Mouse (Mus musculus) neural tube, embryonic 15.5 days (tissue): ENCODE data around the gene Ing2. TPM values are rescaled to one million over a fixed set of nuclear protein-coding genes. Genes with fewer than 3 reads are reported as not detected.

Experiments
- ATAC-seq: fragments of 200-750 bp; cut with Nextera tagmentation; 2 replicates; pipeline ENCODE4 v1.8.0; 2017; ENCODE audit warnings: mild to moderate bottlenecking, moderate TSS enrichment, moderate library complexity; ENCODE audit not compliant: low FRiP score
- H3K27ac ChIP-seq: fragments of 300-500 bp; sonication (generic); replicated peaks from 2 replicates; pipeline ENCODE4 v1.5.1; 2015; ENCODE audit warnings: mild to moderate bottlenecking, inconsistent platforms
- H3K27me3 ChIP-seq: fragments of 300-500 bp; sonication (generic); replicated peaks from 2 replicates; pipeline ENCODE4 v1.6.1; 2015; ENCODE audit warnings: inconsistent platforms
- H3K36me3 ChIP-seq: fragments of 300-500 bp; sonication (generic); 2 replicates; pipeline ENCODE4 v1.6.1; 2015; ENCODE audit warnings: inconsistent platforms
- H3K4me1 ChIP-seq: fragments of 300-500 bp; sonication (generic); 2 replicates; pipeline ENCODE4 v1.6.1; 2015; ENCODE audit warnings: inconsistent platforms
- H3K4me2 ChIP-seq: fragments of 300-500 bp; sonication (generic); 2 replicates; pipeline ENCODE4 v1.6.1; 2015; ENCODE audit warnings: inconsistent platforms, mild to moderate bottlenecking, moderate library complexity
- H3K4me3 ChIP-seq: fragments of 300-500 bp; sonication (generic); replicated peaks from 2 replicates; pipeline ENCODE4 v1.5.1; 2015; ENCODE audit warnings: mild to moderate bottlenecking, inconsistent platforms
- H3K9ac ChIP-seq: fragments of 300-500 bp; sonication (generic); replicated peaks from 2 replicates; pipeline ENCODE4 v1.6.1; 2015; ENCODE audit warnings: mild to moderate bottlenecking, inconsistent platforms
- H3K9me3 ChIP-seq: fragments of 300-500 bp; sonication (generic); replicated peaks from 2 replicates; pipeline ENCODE4 v1.6.1; 2016; ENCODE audit warnings: inconsistent platforms
- WGBS: fragments of 180-500 bp; shearing (Covaris S2); methylation state at CpG from one replicate; pipeline ENCODE4 v1.1.7; 2015; ENCODE audit warnings: mixed read lengths; 5-methylcytosine and 5-hydroxymethylcytosine counted together
- polyA plus RNA-seq: library from polyadenylated mRNA; unstranded; fragments of >200 nt; fragmentation: Nextera tagmentation; extraction: Ambion mirVana; gene quantifications from 2 replicates; pipeline ENCODE4 v1.2.1, GENCODE M21; 2015

The Ing2 gene
- polyA plus RNA-seq: 5.8 and 7.4 TPM in 2 replicates

DNA sequence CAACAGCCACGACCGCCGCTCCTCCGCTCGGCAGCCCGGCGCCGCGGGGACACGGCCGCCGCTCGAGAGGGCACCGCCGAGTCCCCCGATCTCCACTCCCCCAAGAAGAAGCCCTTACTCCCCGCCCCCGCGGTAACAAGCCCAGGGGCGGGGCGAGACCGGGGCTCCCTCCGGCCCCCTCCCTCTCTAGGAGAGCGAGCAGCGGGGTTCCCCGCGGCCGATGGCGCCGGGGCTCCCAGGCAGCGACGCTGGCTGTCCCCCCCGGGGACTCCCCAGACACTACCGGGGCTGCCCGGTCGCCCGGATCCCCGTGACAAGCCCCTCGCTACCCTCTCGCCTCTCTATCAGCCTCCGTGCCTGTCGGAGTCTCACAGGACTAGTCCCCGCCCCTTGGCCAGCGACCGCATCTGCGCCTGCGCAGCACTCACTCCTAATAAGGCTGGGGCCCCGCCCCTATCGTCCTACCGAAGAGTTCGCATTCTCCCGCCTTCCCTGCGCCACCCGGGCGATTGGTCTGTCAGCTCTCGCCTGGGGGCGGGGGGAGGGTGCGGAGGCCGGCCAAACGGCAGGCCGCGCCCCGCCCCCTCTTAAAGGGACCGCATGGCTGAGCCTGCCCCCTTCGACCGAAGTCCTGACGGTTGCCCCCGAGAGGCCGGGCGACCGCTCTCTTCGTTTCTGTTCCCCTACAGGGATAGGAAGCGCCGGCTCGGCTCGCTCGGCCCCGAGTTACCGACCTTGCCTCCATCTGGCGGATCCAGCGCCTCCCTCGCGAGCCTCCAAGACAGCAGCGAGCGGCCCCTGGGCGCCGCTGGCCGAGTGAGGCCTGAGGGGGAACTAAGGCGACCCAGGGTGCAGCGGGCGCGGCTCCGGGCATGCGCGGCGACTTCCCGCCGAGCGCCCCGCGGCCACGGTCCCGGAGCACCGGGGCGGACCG lies at the start of gene Ing2:
TSS of gene Ing2 (minus strand) at position 780 of the 934 bp plus-strand sequence.
- under 1% methylated on average over 97 of the region's 106 CpGs for WGBS
- Histone ChIP-seq H3K27me3 (no peaks in the 10 kb centered on the region), H3K9ac (peak within 1 kb of the TSS; percentile 81), H3K4me3 (peak within 1 kb of the TSS; percentile 100), H3K4me1 (peaks cover 10% of the 10 kb centered on the region), H3K36me3 (no peaks in the 10 kb centered on the region), H3K27ac (peak within 1 kb of the TSS; percentile 94), H3K4me2 (peak within 1 kb of the TSS; percentile 71), H3K9me3 (no peaks in the 10 kb centered on the region)
- ATAC-seq: peak; percentile 93

DNA sequence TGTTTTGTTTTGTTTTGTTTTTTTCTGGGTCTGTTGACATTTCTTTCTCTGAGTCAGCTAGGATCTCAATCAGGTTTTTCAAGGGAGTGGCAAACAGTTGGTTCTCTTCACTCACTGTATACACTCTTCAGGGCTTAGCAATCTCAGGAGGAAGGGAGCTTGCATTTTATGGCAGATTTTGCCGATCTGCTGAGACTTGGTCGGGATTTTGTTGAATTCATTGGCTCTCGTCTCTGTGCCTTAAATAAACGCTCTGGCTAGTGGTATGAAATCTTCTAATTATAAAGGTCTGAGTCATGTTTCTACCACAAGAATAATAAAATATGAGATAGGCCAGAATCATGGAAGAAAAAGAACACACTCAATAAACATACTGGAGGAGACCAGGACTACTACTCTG lies 46.3 kb upstream of the Ing2 start:
- WGBS: 73% methylated on average over 4 of the region's 4 CpGs
- Histone ChIP-seq H3K9me3 (no peaks in the 10 kb centered on the region), H3K36me3 (no peaks in the 10 kb centered on the region), H3K4me2 (no peak overlapping the region), H3K9ac (no peak overlapping the region), H3K4me3 (no peak overlapping the region), H3K27ac (no peak overlapping the region), H3K27me3 (no peaks in the 10 kb centered on the region), H3K4me1 (no peaks in the 10 kb centered on the region)
- no peak for ATAC-seq

DNA sequence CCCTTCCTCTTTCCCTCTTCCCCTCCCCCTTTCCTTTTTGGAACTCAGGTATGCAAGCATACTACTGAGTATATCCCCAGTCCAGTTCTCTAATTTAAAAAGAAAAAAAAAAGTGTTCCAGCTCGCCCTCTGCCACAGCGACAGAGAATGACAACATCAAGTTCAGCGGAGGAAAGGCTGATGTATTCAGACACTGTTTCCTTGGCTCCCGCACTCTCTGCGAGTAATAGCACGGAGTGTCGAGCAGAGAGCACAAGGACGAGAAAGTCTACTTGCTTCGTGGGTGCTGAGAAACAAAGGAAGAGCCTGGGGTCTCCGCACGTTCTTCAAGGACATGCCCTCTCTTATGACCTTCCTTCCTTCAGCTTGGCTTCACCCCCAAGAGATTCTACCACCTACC lies 43.3 kb upstream of the Ing2 start:
- H3K27me3 ChIP-seq: no peaks in the 10 kb centered on the region
- H3K4me3 ChIP-seq: no peak overlapping the region
- peaks cover 4% of the 10 kb centered on the region; the same call in 1 of the 2 replicates for H3K4me1 ChIP-seq
- H3K27ac ChIP-seq: no peak overlapping the region
- H3K36me3 ChIP-seq: no peaks in the 10 kb centered on the region
- H3K9ac ChIP-seq: no peak overlapping the region
- no peak for ATAC-seq
- H3K9me3 ChIP-seq: no peaks in the 10 kb centered on the region
- peak overlapping the region; percentile 23 for H3K4me2 ChIP-seq
- WGBS: 17% methylated on average over 11 of the region's 11 CpGs

DNA sequence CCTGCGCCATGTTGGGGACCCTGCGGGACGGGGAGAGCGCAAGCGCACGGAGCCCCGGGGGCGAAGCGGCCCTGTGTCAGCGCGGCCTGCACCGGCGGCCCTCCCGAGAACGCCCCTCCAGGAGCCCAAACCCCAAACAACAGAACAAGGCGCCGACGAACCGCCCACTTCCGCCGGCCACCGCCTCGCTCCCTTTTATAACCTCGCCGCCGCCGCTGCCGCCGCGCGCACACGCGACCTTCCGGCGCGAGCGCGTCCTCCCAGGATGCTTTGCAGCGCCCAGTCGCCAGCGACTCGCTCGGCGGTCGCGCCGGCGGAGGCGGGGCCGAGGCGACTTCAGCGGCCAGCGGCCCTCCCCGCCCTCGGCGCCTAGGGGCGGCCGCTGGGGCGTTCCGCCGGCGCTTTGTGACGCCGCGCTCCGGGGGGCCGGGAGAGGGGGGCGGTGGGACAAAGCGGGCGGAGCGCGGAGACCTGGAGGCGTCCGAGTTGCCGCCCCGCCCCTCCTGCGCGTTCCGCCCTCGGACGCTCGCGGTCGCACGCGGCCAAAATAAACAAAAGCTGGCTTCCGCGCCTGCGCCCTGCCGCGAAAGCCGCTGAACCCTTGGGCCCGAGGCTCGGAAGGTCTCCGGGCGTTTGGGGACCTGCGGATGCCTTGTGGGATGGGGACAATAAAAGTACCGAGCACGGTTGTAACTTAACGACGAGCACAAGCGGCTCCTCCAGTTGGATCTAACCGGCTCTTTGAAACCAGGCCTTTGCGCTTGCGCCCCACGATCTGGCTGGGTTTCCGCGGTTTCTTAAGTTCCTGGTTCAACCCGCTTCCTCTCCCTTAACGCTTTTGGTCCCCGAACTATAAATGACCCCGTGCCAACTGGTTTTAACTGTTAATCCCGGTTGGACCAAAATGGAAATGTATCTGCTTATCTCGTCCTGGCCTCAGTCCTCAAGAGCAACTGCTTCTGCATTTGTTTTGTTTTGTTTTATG lies 38.7 kb upstream of the Ing2 start, which contains the start of gene Cdkn2aip:
TSS of gene Cdkn2aip (minus strand) at position 172 of the 985 bp plus-strand sequence.
- no peaks in the 10 kb centered on the region for H3K27me3 ChIP-seq
- under 1% methylated on average over 102 of the region's 114 CpGs for WGBS

DNA sequence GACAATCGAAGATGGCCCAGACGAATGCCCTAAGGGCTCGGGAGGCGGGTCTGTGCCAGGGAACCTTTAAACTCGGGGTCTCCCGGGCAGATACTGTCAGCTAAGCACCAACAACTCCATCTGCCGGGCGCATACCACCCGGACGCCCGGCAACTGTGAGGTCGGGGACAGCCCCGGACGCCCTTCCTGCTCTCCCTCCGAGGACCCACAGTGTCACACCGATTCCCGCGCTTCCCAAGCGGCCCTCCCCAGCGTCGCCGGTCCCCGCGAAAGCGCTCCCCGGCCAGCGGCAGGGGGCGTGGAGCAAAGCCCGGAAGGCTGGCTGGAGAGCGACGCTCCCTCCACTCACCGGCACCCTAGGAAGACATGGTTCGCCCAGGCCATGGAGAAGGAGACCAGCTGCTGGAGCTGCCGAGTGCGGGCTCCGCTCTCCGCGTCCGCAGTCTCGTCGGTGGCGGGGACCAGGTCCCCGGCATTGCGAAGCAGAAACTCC lies 37.9 kb upstream of the Ing2 start:
- peaks cover 31% of the 10 kb centered on the region for H3K4me1 ChIP-seq
- peaks cover 23% of the 10 kb centered on the region for H3K36me3 ChIP-seq
- peak overlapping the region; percentile 97 for H3K27ac ChIP-seq
- H3K27me3 ChIP-seq: no peaks in the 10 kb centered on the region
- peak overlapping the region; percentile 89 for H3K4me3 ChIP-seq
- 0% methylated on average over 38 of the region's 44 CpGs for WGBS
- peak overlapping the region; percentile 78 for H3K4me2 ChIP-seq
- peak overlapping the region; percentile 83 for H3K9ac ChIP-seq
- peak; percentile 49 for ATAC-seq
- no peaks in the 10 kb centered on the region for H3K9me3 ChIP-seq

More for the DNA sequence above, 38.7 kb upstream of the Ing2 start, which contains the start of gene Cdkn2aip:
- Histone ChIP-seq H3K4me2 (peak within 1 kb of the TSS; percentile 78), H3K27ac (peak within 1 kb of the TSS; percentile 97), H3K4me1 (peaks cover 26% of the 10 kb centered on the region), H3K4me3 (peak within 1 kb of the TSS; percentile 89), H3K9ac (peak within 1 kb of the TSS; percentile 83), H3K36me3 (peaks cover 16% of the 10 kb centered on the region), H3K9me3 (no peaks in the 10 kb centered on the region)
- ATAC-seq: peak; percentile 94

DNA sequence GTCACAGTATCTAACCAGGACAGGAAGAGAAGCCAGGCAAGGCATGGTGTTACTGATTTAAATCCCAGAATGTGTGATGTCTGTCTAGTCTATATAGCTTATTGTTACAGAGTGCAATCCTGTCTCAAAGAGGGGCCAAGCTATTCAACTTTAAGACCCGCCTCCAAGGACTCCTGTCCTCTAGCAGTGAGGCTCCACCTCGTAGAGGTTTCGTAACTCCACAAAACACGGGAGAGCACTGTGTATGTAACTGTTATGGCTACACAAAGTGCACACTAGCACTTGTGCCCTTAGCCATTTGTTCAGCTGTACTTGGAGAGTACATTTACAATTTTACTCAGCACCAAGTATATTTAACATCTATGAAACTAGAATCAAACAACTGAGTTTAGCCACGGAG lies 32.8 kb upstream of the Ing2 start:
- no peak overlapping the region for H3K4me3 ChIP-seq
- ATAC-seq: no peak
- WGBS: 81% methylated on average over 5 of the region's 5 CpGs

DNA sequence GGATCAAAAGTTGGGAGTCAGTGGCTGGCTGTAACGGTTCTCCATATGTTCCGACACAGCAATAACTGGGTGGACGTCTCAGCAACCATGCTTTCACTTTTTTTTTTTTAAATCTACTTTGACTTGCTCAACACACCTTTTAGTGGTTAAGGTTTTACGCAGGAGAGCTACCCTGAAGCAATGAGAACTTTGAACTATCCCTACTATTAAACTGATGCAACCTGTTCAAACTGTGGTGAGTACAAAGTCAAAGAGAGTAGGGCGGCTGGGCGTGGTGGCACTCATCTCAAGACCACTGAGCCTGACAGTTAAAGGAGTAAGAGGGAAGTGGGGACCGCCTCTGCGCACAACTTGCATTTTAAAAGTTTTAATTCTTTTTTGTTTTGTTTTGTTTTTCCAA lies 31.4 kb upstream of the Ing2 start:
- H3K36me3 ChIP-seq: peaks cover 35% of the 10 kb centered on the region
- no peak overlapping the region for H3K27ac ChIP-seq
- ATAC-seq: no peak
- H3K9me3 ChIP-seq: no peaks in the 10 kb centered on the region
- no peak overlapping the region for H3K9ac ChIP-seq
- no peak overlapping the region for H3K4me2 ChIP-seq
- no peak overlapping the region for H3K4me3 ChIP-seq
- H3K27me3 ChIP-seq: no peaks in the 10 kb centered on the region
- 97% methylated on average over 8 of the region's 8 CpGs for WGBS
- H3K4me1 ChIP-seq: peaks cover 16% of the 10 kb centered on the region

More for the DNA sequence above, 32.8 kb upstream of the Ing2 start:
- peaks cover 39% of the 10 kb centered on the region for H3K36me3 ChIP-seq
- H3K4me1 ChIP-seq: peaks cover 27% of the 10 kb centered on the region
- no peak overlapping the region for H3K27ac ChIP-seq
- H3K4me2 ChIP-seq: no peak overlapping the region
- no peak overlapping the region for H3K9ac ChIP-seq
- H3K27me3 ChIP-seq: no peaks in the 10 kb centered on the region
- H3K9me3 ChIP-seq: no peaks in the 10 kb centered on the region

DNA sequence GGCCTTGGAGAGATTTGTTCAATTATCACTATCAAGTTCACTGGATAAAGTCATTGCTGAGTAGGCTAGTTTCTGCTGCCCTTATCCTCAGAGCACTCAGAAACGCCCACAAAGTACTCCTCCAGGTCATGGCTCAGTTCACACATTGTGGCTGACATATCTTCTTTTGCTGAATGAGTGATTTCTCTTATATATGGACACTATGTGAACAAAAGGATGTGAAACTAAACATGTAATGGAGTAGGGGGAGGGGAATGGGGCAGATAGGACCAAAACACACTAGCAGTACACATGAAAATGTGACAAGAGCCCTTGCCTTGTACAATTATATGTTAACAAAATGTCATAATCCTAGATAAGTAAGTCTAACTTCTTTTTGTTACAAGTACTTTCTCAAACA lies 27.0 kb upstream of the Ing2 start:
- Histone ChIP-seq H3K4me3 (no peak overlapping the region), H3K27me3 (no peaks in the 10 kb centered on the region), H3K27ac (no peak overlapping the region), H3K9me3 (no peaks in the 10 kb centered on the region), H3K36me3 (peaks cover 11% of the 10 kb centered on the region; the same call in 1 of the 2 replicates), H3K9ac (no peak overlapping the region), H3K4me1 (no peaks in the 10 kb centered on the region), H3K4me2 (no peak overlapping the region)
- no peak for ATAC-seq
- 55% methylated on average over 1 of the region's 1 CpGs for WGBS

DNA sequence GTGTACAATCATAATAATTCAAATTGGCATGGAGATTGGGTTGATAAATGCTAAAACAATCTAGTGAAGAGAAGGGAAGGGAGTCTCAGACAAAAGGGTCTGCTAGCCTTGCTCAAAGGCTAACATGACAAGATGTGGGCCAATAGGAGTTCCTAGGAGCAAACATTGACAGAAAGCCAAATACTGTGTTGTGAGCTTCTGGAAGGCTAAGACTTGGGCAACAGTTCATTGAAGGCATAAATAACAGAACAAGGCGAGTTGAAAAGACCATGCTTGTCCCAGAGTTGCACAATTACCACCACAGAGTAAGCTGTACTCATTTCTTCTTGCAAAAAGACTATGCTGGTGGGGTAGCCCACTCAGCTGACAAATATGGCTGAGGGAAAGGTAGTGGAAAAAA lies 22.3 kb upstream of the Ing2 start:
- Histone ChIP-seq H3K4me1 (no peaks in the 10 kb centered on the region), H3K4me2 (no peak overlapping the region), H3K27ac (no peak overlapping the region), H3K4me3 (no peak overlapping the region), H3K9me3 (no peaks in the 10 kb centered on the region), H3K27me3 (no peaks in the 10 kb centered on the region), H3K9ac (no peak overlapping the region), H3K36me3 (no peaks in the 10 kb centered on the region)
- ATAC-seq: no peak
- 69% methylated on average over 1 of the region's 1 CpGs for WGBS

DNA sequence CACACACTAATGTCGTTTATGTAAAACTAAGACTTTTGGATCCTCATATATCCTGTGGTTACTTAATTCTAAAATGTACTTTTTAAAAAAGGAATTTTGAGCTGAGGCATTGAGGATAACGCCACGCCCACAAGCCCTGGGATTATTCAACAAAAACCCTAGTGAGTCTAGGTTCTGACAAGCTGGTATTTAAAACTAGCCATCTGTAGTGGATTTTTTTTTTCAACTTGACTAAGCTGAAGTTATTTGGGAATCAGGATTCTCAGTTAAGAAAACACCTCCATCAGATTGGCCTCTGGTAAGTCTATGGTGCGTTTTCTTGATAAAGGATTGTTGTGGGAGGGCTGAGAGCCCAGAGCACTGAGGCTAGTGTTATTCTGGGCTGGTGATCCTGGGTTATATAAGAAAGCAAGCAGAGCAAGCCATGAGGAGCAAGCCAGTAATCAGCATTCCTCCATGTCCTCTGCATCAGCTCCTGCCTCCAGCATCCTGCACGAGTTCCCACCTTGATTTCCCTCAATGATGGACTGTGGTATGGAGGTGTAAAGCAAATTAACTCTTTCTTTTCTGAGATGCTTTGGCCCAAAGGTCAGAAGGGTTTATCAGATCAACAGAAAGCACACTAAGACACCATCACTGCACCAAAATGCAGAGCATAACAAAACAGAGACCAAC lies 20.2 kb upstream of the Ing2 start:
- no peak for ATAC-seq

DNA sequence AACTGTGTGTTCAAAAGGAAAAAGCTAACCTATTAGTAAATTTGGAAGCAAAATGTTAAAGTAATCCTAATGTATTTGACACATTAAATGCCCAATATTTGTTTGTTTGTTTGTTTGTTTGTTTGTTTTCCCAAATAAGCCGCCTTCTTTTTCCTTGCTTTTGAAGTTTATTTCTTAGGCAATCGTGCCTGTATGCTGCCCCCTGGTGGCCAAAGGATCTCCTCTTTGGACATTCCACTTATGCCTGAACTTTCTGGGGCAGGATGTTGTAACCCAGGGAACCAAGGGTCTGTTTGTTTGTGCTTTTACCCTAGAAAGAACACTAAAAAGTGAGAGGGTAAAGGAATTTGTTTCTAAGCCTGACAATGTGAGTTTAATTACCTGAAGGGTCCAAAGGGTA lies 17.8 kb upstream of the Ing2 start:
- WGBS: 11% methylated on average over 2 of the region's 2 CpGs
- no peak for ATAC-seq

More for the DNA sequence above, 20.2 kb upstream of the Ing2 start:
- no peaks in the 10 kb centered on the region for H3K36me3 ChIP-seq
- no peak overlapping the region for H3K27ac ChIP-seq
- 87% methylated on average over 5 of the region's 5 CpGs for WGBS
- H3K9ac ChIP-seq: no peak overlapping the region
- no peak overlapping the region for H3K4me3 ChIP-seq
- H3K4me1 ChIP-seq: 0 out of 2 replicates have a peak, but pooled peaks cover 4% of the 10 kb centered on the region
- no peaks in the 10 kb centered on the region for H3K9me3 ChIP-seq
- no peak overlapping the region for H3K4me2 ChIP-seq
- no peaks in the 10 kb centered on the region for H3K27me3 ChIP-seq

More for the DNA sequence above, 17.8 kb upstream of the Ing2 start:
- Histone ChIP-seq H3K36me3 (no peaks in the 10 kb centered on the region), H3K27me3 (no peaks in the 10 kb centered on the region), H3K4me3 (no peak overlapping the region), H3K4me2 (no peak overlapping the region), H3K4me1 (0 out of 2 replicates have a peak, but pooled peaks cover 5% of the 10 kb centered on the region), H3K27ac (no peak overlapping the region), H3K9me3 (no peaks in the 10 kb centered on the region), H3K9ac (no peak overlapping the region)
